Mouse (Mus musculus) neural tube, embryonic 11.5 days (tissue): ENCODE data around the gene Btd. TPM values are rescaled to one million over a fixed set of nuclear protein-coding genes. Genes with fewer than 3 reads are reported as not detected.
A peak's percentile ranks its signal among the peaks of the same experiment; 100 is the strongest.
"Not testable (repeated sequence)": the region's sequence is repeated elsewhere in the genome, so short reads cannot be mapped to it uniquely, and the experiment has no call there.

Experiments
- ATAC-seq: fragments of 200-750 bp; cut with Nextera tagmentation; 2 replicates; pipeline ENCODE4 v1.8.0; 2017; ENCODE audit warnings: moderate number of reproducible peaks, mild to moderate bottlenecking, moderate TSS enrichment, moderate library complexity; ENCODE audit not compliant: insufficient read depth, low FRiP score, low TSS enrichment
- DNase-seq: peaks from one replicate; pipeline ENCODE4 v3.0.0-alpha.2; 2015; ENCODE audit warnings: low spot score
- H3K27ac ChIP-seq: fragments of 300-500 bp; sonication (generic); 2 replicates; pipeline ENCODE4 v1.5.1; 2014; ENCODE audit warnings: low read depth, mild to moderate bottlenecking, low read length
- H3K27me3 ChIP-seq: fragments of 300-500 bp; sonication (generic); 2 replicates; pipeline ENCODE4 v1.6.1; 2014; ENCODE audit warnings: mild to moderate bottlenecking, low read length, mixed read lengths; ENCODE audit not compliant: control insufficient read depth, insufficient read depth
- H3K36me3 ChIP-seq: fragments of 300-500 bp; sonication (generic); 2 replicates; pipeline ENCODE4 v1.6.1; 2014; ENCODE audit warnings: mild to moderate bottlenecking, low read length, moderate library complexity, mixed read lengths; ENCODE audit not compliant: control insufficient read depth, insufficient read depth
- H3K4me1 ChIP-seq: fragments of 300-500 bp; sonication (generic); 2 replicates; pipeline ENCODE4 v1.6.1; 2014; ENCODE audit warnings: low read length, mixed read lengths; ENCODE audit not compliant: control insufficient read depth, insufficient read depth
- H3K4me2 ChIP-seq: fragments of 300-500 bp; sonication (generic); 2 replicates; pipeline ENCODE4 v1.6.1; 2014; ENCODE audit warnings: low read depth, mild to moderate bottlenecking, moderate library complexity
- H3K4me3 ChIP-seq: fragments of 300-500 bp; sonication (generic); 2 replicates; pipeline ENCODE4 v1.5.1; 2014; ENCODE audit warnings: low read depth, low read length
- H3K9ac ChIP-seq: fragments of 300-500 bp; sonication (generic); 2 replicates; pipeline ENCODE4 v1.6.1; 2014; ENCODE audit warnings: mild to moderate bottlenecking, low read length
- H3K9me3 ChIP-seq: fragments of 300-500 bp; sonication (generic); 2 replicates; pipeline ENCODE4 v1.6.1; 2016; ENCODE audit warnings: low read length; ENCODE audit not compliant: control insufficient read depth
- WGBS: fragments of 180-500 bp; shearing (Covaris S2); extraction: QIAGEN DNeasy Blood & Tissue Kit; methylation state at CpG from one replicate; pipeline ENCODE4 v1.1.7; 2014; 5-methylcytosine and 5-hydroxymethylcytosine counted together
- polyA plus RNA-seq: library from polyadenylated mRNA; unstranded; fragments of >200 nt; fragmentation: Nextera tagmentation; extraction: Ambion mirVana; gene quantifications from 2 replicates; pipeline ENCODE4 v1.2.1, GENCODE M21; 2014

The Btd gene
- 14.5 and 16.0 TPM in 2 replicates for polyA plus RNA-seq

GRCm38 (mm10) chr14:31640890-31641505 is at the start of gene Btd, which contains the start of gene Hacl1:
Gene Btd, plus strand, starts transcription at chr14:31641028.
Gene Hacl1, minus strand, starts transcription at chr14:31641286.
- Histone ChIP-seq H3K9me3 (no peaks in the 10 kb centered on the region), H3K9ac (peak within 1 kb of the TSS; percentile 58), H3K27me3 (no peaks in the 10 kb centered on the region), H3K27ac (0 out of 2 replicates have a peak within 1 kb of the TSS, but pooled peaks have one; percentile 15), H3K4me1 (peaks cover 3% of the 10 kb centered on the region; the same call in 1 of the 2 replicates), H3K4me2 (peak within 1 kb of the TSS; percentile 89), H3K4me3 (peak within 1 kb of the TSS; percentile 59), H3K36me3 (no peaks in the 10 kb centered on the region)
- under 1% methylated on average over 30 of the region's 30 CpGs for WGBS
- ATAC-seq (peak; percentile 93), DNase-seq (peak; percentile 91)

- Histone ChIP-seq H3K9me3 (no peaks in the 10 kb centered on the region), H3K27ac (no peak within 1 kb of the TSS), H3K27me3 (no peaks in the 10 kb centered on the region), H3K4me2 (no peak within 1 kb of the TSS), H3K36me3 (no peaks in the 10 kb centered on the region), H3K9ac (no peak within 1 kb of the TSS), H3K4me1 (no peaks in the 10 kb centered on the region), H3K4me3 (no peak within 1 kb of the TSS)
- ATAC-seq: no peak
- WGBS: 80% methylated on average over 3 of the region's 3 CpGs
- DNase-seq: no peak
Observed at GRCm38 (mm10) chr14:31591243-31591642, 49.6 kb upstream of the Btd start, which contains the start of gene Colq. Gene Colq, minus strand, starts transcription at chr14:31591343.

- H3K4me2 ChIP-seq: no peak overlapping the region
- H3K9ac ChIP-seq: no peak overlapping the region
- H3K4me3 ChIP-seq: no peak overlapping the region
- DNase-seq (no peak), ATAC-seq (no peak)
- H3K27ac ChIP-seq: no peak overlapping the region
- H3K9me3 ChIP-seq: no peaks in the 10 kb centered on the region
- H3K4me1 ChIP-seq: no peaks in the 10 kb centered on the region
- 78% methylated on average over 2 of the region's 2 CpGs for WGBS
- no peaks in the 10 kb centered on the region for H3K36me3 ChIP-seq
- no peaks in the 10 kb centered on the region for H3K27me3 ChIP-seq
Observed at GRCm38 (mm10) chr14:31593036-31593435, 47.8 kb upstream of the Btd start.

- H3K27me3 ChIP-seq: no peaks in the 10 kb centered on the region
- ATAC-seq: no peak
- DNase-seq: no peak
- WGBS: 89% methylated on average over 3 of the region's 3 CpGs
- no peaks in the 10 kb centered on the region for H3K4me1 ChIP-seq
- H3K27ac ChIP-seq: no peak overlapping the region
- H3K9me3 ChIP-seq: no peaks in the 10 kb centered on the region
- H3K4me2 ChIP-seq: no peak overlapping the region
- H3K36me3 ChIP-seq: no peaks in the 10 kb centered on the region
- H3K9ac ChIP-seq: no peak overlapping the region
- H3K4me3 ChIP-seq: no peak overlapping the region
Observed at GRCm38 (mm10) chr14:31594693-31595092, 46.1 kb upstream of the Btd start.

DNA sequence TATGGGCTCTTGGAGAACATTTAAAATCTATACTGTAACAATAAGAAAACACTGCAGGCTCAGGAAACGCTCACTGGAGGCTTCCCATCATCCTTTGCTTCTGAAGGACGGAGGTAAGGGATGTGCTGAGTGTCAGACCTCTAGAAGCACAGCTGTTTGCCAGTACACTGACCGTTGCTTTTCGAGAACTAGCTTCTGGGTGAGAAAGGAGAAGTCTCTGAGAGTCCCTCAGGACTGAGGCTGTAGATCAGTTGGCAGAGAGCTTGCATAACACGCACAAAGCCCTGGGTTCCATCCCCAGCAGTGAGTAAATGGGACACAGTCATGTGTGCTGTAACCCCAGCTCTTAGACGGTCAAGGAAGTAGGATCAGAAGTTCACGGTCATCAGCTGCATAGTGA is 44.4 kb upstream of the Btd start:
- H3K9me3 ChIP-seq: no peaks in the 10 kb centered on the region
- no peak overlapping the region for H3K9ac ChIP-seq
- no peaks in the 10 kb centered on the region for H3K27me3 ChIP-seq
- ATAC-seq (no peak), DNase-seq (no peak)
- WGBS: 83% methylated on average over 7 of the region's 7 CpGs
- H3K27ac ChIP-seq: no peak overlapping the region
- no peak overlapping the region for H3K4me3 ChIP-seq
- H3K4me2 ChIP-seq: no peak overlapping the region
- H3K4me1 ChIP-seq: no peaks in the 10 kb centered on the region
- no peaks in the 10 kb centered on the region for H3K36me3 ChIP-seq

GRCm38 (mm10) chr14:31597446-31597845 is 43.4 kb upstream of the Btd start:
- 95% methylated on average over 4 of the region's 4 CpGs for WGBS
- no peak for ATAC-seq

DNA sequence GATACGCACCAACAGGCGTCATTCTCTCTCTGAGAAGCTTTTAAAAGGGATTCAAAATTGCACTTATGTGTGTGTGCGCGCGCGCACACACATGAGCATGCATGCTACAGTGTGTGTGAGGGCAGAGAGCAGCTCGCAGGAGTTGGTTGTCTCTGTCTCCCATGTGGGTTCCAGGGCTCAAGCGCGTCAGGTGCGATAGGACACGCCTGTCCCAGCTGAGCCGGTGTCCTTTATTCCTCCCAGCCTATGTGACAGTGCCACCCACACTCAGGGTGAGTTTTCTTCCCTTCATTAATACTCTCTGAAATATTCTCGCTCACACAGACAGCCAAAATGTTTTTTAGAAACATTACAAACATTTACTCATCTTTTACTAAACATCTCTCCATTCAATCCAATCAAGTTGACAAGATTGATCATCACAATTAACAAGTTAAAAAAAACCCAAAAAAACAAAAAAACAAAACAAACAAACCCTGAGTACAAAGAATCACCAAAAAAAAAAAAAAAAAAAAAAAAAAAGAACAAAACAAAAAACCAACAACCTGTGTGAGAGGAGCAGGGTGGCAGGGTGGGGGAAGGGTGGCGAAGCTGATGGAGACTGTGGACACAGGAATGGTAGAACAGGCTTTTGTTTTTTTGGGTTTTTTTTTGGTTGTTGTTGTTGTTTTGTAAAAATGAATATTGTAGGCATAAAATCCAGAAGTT is 38.8 kb upstream of the Btd start:
- ATAC-seq (no peak), DNase-seq (no peak)
- H3K4me2 ChIP-seq: no peak overlapping the region
- H3K4me1 ChIP-seq: no peaks in the 10 kb centered on the region
- no peaks in the 10 kb centered on the region for H3K36me3 ChIP-seq
- H3K27ac ChIP-seq: no peak overlapping the region
- 94% methylated on average over 14 of the region's 14 CpGs for WGBS
- no peak overlapping the region for H3K4me3 ChIP-seq
- H3K9me3 ChIP-seq: no peaks in the 10 kb centered on the region
- no peaks in the 10 kb centered on the region for H3K27me3 ChIP-seq
- H3K9ac ChIP-seq: no peak overlapping the region

More at GRCm38 (mm10) chr14:31597446-31597845, 43.4 kb upstream of the Btd start:
- DNase-seq: no peak
- no peaks in the 10 kb centered on the region for H3K36me3 ChIP-seq
- no peaks in the 10 kb centered on the region for H3K27me3 ChIP-seq
- H3K4me1 ChIP-seq: no peaks in the 10 kb centered on the region
- no peaks in the 10 kb centered on the region for H3K9me3 ChIP-seq
- H3K9ac ChIP-seq: no peak overlapping the region
- H3K27ac ChIP-seq: no peak overlapping the region
- no peak overlapping the region for H3K4me2 ChIP-seq
- no peak overlapping the region for H3K4me3 ChIP-seq

DNA sequence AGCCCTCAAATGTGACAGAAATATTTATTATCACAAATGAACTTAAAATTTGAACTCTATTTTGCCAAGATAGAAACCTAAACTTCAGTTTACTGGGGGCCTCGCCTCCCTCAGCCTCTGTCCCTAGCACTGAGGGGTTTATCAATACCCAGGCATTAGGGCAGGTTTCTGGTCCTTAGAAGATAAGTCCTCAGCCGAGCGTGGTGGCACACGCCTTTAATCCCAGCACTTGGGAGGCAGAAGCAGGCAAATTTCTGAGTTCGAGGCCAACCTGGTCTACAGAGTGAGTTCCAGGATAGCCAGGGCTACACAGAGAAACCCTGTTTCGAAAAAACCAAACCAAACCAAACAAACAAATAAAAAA is 38.2 kb upstream of the Btd start:
- H3K27me3 ChIP-seq: not testable (repeated sequence)
- 90% methylated on average over 6 of the region's 6 CpGs for WGBS

GRCm38 (mm10) chr14:31604916-31605315 is 35.9 kb upstream of the Btd start:
- H3K27ac ChIP-seq: no peak overlapping the region
- no peak overlapping the region for H3K4me3 ChIP-seq
- no peak overlapping the region for H3K4me2 ChIP-seq
- H3K36me3 ChIP-seq: no peaks in the 10 kb centered on the region
- no peaks in the 10 kb centered on the region for H3K27me3 ChIP-seq
- no peaks in the 10 kb centered on the region for H3K9me3 ChIP-seq
- DNase-seq (no peak), ATAC-seq (no peak)
- no peak overlapping the region for H3K9ac ChIP-seq
- 87% methylated on average over 5 of the region's 5 CpGs for WGBS
- no peaks in the 10 kb centered on the region for H3K4me1 ChIP-seq

More for the DNA sequence above, 38.2 kb upstream of the Btd start:
- not testable (repeated sequence) for H3K36me3 ChIP-seq, H3K27ac ChIP-seq, ATAC-seq, H3K4me1 ChIP-seq, H3K4me2 ChIP-seq, H3K9me3 ChIP-seq, H3K9ac ChIP-seq, DNase-seq, H3K4me3 ChIP-seq
